Mouse (Mus musculus): ENCODE measurements at regions not wholly inside any gene's neighbourhood (a gene's known extent, or its start where the extent isn't known, plus 50 kb on each side); places are given as distances from the start of the nearest gene placed in this dataset.

- DNase-seq (ENCODE audit: low read depth) = peak; percentile 19
Observed at GRCm38 (mm10) chrX:58620403-58620802, 288.8 kb upstream of the 4930550L24Rik start.

Measured in 416B (cell line).